Mouse (Mus musculus) Muller cell, postnatal 12 days (primary cell): ENCODE measurements around the gene Tubb4b.

Experiments
- DNase-seq: peaks from one replicate; pipeline ENCODE4 v3.0.0-alpha.2; 2015; ENCODE audit errors: inconsistent ontology term

The Tubb4b gene

GRCm38 (mm10) chr2:25224766-25225752 is 557 bp upstream of the Tubb4b start:
- DNase-seq, result peak; percentile 99

DNA sequence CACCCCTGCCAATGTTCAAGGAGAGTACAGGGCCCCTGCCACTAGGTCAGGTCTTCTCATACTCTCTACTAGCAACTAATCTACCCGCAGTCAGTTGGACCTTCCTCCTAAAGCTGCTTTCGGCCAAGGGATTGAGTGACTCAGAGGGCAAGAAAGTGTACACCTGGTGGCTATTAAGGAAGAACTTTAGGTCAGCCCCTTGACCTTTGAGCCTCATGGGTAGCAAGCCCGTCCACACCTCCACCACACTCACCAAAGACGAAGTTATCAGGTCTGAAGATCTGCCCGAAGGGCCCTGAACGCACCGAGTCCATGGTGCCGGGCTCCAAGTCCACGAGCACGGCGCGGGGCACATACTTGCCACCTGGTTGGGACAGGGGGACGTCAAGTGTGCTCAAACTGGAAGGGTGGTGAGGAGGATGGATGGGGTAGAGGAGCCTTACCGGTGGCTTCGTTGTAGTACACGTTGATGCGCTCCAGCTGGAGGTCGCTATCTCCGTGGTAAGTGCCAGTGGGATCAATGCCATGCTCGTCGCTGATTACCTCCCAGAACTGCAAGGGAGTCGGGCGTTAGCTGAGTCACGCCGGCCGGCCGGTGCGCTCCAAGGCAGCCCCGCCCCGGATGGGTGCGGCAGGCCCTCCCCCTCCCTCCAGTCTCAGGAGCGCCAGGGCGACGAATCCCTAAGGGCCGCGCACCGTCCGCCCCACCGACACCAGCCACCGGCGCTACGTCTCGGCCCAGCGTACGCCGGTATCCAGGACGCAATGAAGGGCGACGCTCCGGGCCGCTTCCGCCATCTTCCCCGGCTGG is 616 bp downstream of the Tubb4b start:
- DNase-seq, result peak; percentile 88

GRCm38 (mm10) chr2:25221331-25221772 is 3.1 kb downstream of the Tubb4b start:
- DNase-seq, result no peak

DNA sequence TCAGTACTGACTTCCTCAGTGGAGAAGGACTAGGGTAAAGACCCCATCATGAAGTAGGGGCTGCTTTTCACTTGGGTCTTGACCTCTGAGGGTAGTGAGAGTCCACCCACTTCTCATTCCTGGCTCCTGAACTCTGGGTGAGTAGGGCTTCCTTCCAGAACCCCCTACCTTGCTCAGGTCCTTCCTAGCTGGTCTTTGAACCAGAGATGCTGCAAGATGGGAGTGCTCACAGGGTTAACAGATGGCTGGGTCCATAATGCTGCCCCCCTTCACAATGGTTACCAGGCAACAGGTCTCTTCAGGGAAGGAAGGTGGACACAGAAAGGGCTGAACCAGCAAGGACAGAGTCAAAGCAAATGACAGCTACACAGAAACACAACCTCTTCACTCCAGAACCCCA is 6.1 kb downstream of the Tubb4b start, which contains the start of gene Fam166a:
Gene Fam166a (plus strand): TSS at position 301 of the 400 bp plus-strand sequence.
- DNase-seq, result no peak

DNA sequence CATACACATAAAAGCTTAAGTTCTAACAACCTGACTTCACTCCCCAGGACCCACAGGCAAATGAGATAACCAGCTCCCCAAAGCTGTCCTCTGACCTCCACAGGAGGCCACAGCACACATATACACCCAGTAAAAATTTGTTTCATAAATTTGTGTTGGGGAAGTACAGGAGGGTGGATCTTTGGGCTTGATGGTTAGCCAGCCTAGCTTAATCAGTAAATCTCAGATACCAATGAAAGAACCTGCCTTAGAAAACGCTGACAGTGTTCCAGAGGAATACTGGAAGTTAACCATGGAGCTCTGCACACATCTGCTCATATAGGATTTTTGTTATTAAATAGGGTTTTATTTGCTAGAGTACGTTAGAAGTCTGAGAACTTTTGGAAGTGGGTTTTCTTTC is 6.8 kb downstream of the Tubb4b start:
- no peak for DNase-seq

GRCm38 (mm10) chr2:25214444-25214843 is 10.1 kb downstream of the Tubb4b start, which contains the start of gene Stpg3:
Gene Stpg3 (minus strand): TSS chr2:25214637.
- no peak for DNase-seq

- DNase-seq, result no peak
Observed at GRCm38 (mm10) chr2:25213266-25213865, 11.1 kb downstream of the Tubb4b start.

DNA sequence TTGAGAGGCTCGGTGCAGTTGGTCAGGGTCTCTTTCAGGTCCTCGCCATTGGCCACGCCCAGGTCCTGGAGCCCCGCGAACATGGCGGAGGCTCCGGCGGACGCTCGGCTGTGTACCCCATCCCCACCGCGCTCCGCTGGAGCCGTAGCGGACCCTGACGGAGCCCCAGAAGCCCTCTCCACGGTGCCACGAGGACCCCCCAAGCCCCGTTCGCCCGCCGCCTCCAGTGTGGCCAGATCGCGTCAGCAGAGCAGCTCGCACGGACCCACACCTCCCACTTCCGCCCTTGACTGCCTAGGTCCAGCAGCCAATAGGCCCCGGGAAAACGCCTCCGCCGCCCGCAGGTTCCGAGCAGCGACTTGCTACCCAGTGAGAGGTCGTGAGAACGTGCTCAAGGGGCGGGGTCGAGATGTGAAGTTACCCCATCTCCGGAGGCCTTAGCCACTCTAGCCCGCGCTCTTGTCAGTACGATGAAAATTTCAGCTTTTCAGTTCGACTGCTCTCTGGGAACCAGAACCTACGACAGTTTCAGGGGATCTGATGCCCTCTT is 13.3 kb downstream of the Tubb4b start, which contains the start of gene Nelfb:
Gene Nelfb (minus strand): TSS at position 369 of the 550 bp plus-strand sequence.
- peak; percentile 96 for DNase-seq

GRCm38 (mm10) chr2:25210686-25211085 is 13.8 kb downstream of the Tubb4b start:
- DNase-seq, result no peak

- no peak for DNase-seq
Observed at GRCm38 (mm10) chr2:25207593-25207992, 16.9 kb downstream of the Tubb4b start.

GRCm38 (mm10) chr2:25203631-25204214 is 20.8 kb downstream of the Tubb4b start:
- no peak for DNase-seq

- no peak for DNase-seq
Observed at GRCm38 (mm10) chr2:25200631-25201030, 23.9 kb downstream of the Tubb4b start.

DNA sequence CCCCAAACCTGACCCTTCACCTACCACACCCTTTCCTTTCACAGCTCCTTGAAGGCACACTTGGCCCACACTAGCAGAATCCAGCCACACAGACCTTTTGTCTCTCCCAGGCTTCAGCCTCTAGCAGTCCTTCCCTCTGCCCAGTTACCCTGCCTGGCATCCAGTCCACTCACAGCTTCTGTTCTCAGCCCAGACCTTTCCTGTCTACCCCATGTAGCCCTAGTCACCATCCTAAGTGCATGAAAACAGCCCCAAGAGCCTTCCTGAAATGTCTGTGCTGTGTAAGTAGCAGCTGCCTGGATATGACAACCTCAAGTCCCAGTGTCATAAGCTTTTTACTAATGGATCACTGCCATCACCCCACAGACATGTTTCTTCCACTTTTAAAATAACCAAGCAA is 26.6 kb downstream of the Tubb4b start:
- no peak for DNase-seq

GRCm38 (mm10) chr2:25197191-25197590 is 27.3 kb downstream of the Tubb4b start:
- DNase-seq, result no peak

GRCm38 (mm10) chr2:25196172-25196954 is 28.1 kb downstream of the Tubb4b start, which contains the start of gene Tor4a:
Gene Tor4a (minus strand): TSS chr2:25196886.
- peak; percentile 81 for DNase-seq

DNA sequence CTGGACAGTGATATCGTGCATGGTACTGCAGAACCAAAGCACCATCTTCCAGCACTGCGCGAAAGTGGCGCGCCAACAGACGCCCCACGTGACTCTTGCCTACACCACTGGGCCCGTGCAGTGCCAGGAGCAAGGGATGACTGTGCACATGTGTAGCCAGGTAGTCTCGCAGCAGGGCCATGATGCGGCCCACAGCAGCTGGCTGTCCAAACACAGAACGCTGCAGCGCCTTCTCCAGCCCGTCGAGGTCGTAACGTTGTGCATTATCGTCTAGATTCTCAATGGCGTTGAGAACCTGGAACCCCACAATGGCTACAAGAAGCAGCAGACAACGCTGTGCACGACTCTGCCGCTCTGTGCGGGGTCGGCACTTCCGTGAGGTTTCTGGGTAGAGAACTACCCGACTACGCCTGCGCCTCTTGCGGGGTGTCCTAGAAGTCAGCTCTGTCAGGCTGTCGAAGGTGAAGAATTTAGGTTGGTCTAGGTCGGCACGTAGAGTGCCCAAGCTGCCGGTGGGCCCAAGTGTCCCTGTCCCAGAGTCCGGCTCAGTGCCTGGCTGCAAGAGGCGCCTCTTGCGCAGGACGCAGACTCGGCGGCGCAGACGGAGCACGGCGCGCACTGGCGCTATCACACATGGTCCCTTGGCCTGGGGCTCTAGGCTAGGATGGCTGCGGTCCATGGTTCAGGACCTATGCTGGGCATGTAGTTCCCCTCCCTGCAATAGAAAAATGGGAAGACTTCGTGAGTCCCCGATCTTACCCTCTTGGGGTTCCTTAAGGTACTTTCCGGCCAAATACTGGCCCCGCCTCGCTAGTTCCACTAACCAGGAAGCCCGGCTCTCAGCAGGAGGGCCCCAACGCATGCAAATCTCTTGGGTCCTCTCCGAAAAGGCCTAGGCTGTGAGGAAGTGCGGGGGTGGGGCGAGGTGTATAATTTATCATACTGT is 29.0 kb downstream of the Tubb4b start:
- DNase-seq, result no peak

DNA sequence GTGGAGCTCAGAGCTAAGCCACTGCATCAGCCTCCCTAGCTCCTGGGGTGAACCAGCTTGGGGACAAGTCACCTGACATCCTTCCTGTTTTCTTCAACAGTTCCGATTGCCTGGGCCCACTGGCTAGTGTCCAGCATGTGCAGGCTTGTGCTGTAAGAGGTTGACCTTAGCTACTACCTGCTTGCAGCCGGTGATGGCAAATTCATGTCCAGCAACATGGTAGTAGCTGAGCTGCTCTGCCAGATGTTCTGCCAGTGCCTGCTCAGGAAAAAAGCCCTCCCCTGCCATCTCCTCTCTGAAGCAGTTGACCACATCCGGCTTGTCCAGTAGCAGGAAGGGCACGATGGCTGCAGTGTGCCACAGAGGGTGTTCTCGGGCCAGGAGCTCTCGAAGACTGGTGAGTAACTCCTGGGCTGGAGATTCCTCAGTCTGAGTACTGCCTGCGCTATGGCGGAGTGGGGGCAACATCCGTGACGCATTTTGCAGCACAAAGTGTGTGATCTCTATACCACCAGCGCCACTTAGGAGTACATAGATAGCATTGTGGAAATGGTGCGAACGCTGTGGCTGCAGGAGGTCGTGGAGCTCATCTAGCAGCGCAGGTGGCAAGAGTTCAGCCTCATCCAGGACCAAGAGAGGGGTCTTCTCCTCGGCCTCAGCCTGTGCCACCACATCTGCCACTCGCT is 29.9 kb downstream of the Tubb4b start:
- no peak for DNase-seq

- no peak for DNase-seq
Observed at GRCm38 (mm10) chr2:25194006-25194405, 30.5 kb downstream of the Tubb4b start.
